Mouse (Mus musculus) embryonic facial prominence, embryonic 14.5 days (tissue): ENCODE measurements around the gene Txndc5. TPM values are rescaled to one million over a fixed set of nuclear protein-coding genes. Genes with fewer than 3 reads are reported as not detected.

Source experiments
- ATAC-seq: fragments of 200-750 bp; cut with Nextera tagmentation; 2 replicates; pipeline ENCODE4 v1.8.0; 2017; ENCODE audit warnings: low read depth, moderate number of reproducible peaks, moderate TSS enrichment
- DNase-seq: peaks from one replicate; pipeline ENCODE4 v3.0.0-alpha.2; 2015; ENCODE audit warnings: low spot score
- H3K27ac ChIP-seq: fragments of 300-500 bp; sonication (generic); replicated peaks from 2 replicates; pipeline ENCODE4 v1.5.1; 2014; ENCODE audit warnings: low read depth, mild to moderate bottlenecking, low read length, moderate library complexity
- H3K27me3 ChIP-seq: fragments of 300-500 bp; sonication (generic); replicated peaks from 2 replicates; pipeline ENCODE4 v1.6.1; 2014; ENCODE audit warnings: low read length; ENCODE audit not compliant: control insufficient read depth, insufficient read depth
- H3K36me3 ChIP-seq: fragments of 300-500 bp; sonication (generic); 2 replicates; pipeline ENCODE4 v1.6.1; 2014; ENCODE audit warnings: low read length, mixed read lengths; ENCODE audit not compliant: control insufficient read depth, insufficient read depth
- H3K4me1 ChIP-seq: fragments of 300-500 bp; sonication (generic); 2 replicates; pipeline ENCODE4 v1.6.1; 2014; ENCODE audit warnings: antibody characterized with exemption, low read length; ENCODE audit not compliant: control insufficient read depth, insufficient read depth
- H3K4me2 ChIP-seq: fragments of 300-500 bp; sonication (generic); 2 replicates; pipeline ENCODE4 v1.6.1; 2014; ENCODE audit warnings: low read depth, mild to moderate bottlenecking, low read length, moderate library complexity, mixed read lengths
- H3K4me3 ChIP-seq: fragments of 300-500 bp; sonication (generic); 2 replicates; pipeline ENCODE4 v1.5.1; 2014; ENCODE audit warnings: low read depth, mild to moderate bottlenecking, low read length
- H3K9ac ChIP-seq: fragments of 300-500 bp; sonication (generic); 2 replicates; pipeline ENCODE4 v1.6.1; 2014; ENCODE audit warnings: low read depth, mild to moderate bottlenecking, low read length, moderate library complexity, mixed read lengths
- H3K9me3 ChIP-seq: fragments of 300-500 bp; sonication (generic); 2 replicates; pipeline ENCODE4 v1.6.1; 2016; ENCODE audit warnings: low read length; ENCODE audit not compliant: control insufficient read depth
- WGBS: fragments of 180-500 bp; shearing (Covaris S2); extraction: QIAGEN DNeasy Blood & Tissue Kit; methylation state at CpG from one replicate; pipeline ENCODE4 v1.1.7; 2014; 5-methylcytosine and 5-hydroxymethylcytosine counted together
- polyA plus RNA-seq: library from polyadenylated mRNA; unstranded; fragments of >200 nt; fragmentation: Nextera tagmentation; extraction: Ambion mirVana; gene quantifications from 2 replicates; pipeline ENCODE4 v1.2.1, GENCODE M21; 2014

Gene Txndc5
- polyA plus RNA-seq, 1 experiment from 2014 or later = 336 TPM

DNA sequence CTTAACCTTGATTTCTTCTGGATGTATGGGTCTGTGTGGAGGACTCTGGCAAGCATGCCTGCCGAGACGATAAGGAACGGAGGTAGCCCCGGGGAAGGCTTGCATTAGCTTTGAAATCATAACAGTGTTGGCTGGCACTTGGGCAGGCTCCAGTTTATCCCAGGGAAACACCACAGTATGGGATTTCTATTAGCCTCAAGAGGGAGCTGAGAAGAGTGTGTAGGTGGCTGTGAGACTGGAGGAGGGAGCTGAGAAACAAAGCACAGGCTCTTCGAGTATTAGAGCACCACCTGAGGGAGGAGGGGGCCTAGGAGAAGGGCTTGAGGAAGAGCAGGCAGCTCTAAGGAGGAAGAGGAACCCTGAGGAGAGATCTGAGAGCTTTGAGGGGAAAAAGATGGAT, 57.7 kb downstream of the Txndc5 start:
- no peaks in the 10 kb centered on the region for H3K4me1 ChIP-seq
- no peaks in the 10 kb centered on the region for H3K27me3 ChIP-seq
- DNase-seq (no peak), ATAC-seq (no peak)
- no peaks in the 10 kb centered on the region for H3K36me3 ChIP-seq
- 60% methylated on average over 5 of the region's 5 CpGs for WGBS
- H3K9ac ChIP-seq = no peak overlapping the region
- H3K4me3 ChIP-seq = no peak overlapping the region
- no peaks in the 10 kb centered on the region for H3K9me3 ChIP-seq
- no peak overlapping the region for H3K27ac ChIP-seq
- no peak overlapping the region for H3K4me2 ChIP-seq

DNA sequence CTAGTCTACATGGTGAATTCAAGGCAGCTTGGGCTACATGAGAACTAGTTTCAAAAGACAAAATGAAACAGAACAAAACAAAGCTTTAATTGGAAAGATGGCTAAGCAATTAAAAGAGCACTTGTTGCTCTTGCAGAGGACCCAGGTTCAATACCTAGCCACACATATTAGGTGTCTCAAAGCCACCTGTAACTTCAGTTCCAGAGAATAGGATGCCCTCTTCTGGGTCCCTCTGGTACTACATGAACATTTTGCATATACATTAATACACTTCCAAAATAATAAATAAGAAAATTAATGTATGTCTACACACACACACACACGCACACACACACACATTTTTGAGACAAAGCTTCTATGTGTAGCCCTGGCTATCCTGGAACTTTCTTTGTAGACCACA, 65.2 kb downstream of the Txndc5 start:
- DNase-seq (no peak), ATAC-seq (no peak)
- Histone ChIP-seq H3K27ac (no peak overlapping the region), H3K9ac (no peak overlapping the region), H3K27me3 (no peaks in the 10 kb centered on the region), H3K36me3 (no peaks in the 10 kb centered on the region), H3K4me2 (no peak overlapping the region), H3K4me3 (no peak overlapping the region), H3K4me1 (no peaks in the 10 kb centered on the region), H3K9me3 (no peaks in the 10 kb centered on the region)
- 96% methylated on average over 1 of the region's 1 CpGs for WGBS

DNA sequence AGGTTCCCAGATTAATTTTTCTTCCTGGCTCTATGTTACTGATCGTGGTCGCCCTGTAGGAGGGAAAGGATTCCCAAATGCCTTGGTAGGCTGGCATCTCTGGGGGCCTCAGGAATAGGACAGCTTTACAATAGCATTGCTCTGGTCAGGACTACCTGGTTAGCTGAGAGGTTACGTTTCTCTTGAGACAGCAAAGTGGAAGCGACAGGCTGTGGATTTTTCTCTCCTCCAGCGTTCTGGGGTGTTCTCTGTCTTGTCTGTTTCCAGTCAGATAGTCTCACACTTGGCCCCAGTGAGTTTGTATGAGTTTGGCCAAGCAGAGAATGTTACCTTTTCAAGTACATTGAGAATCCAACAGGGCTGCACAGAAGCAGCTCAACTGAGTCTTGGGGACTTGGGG, 77.2 kb downstream of the Txndc5 start:
- no peak for ATAC-seq
- Histone ChIP-seq H3K4me1 (no peaks in the 10 kb centered on the region), H3K9ac (no peak overlapping the region), H3K27me3 (no peaks in the 10 kb centered on the region), H3K4me2 (no peak overlapping the region), H3K4me3 (no peak overlapping the region), H3K9me3 (no peaks in the 10 kb centered on the region), H3K36me3 (no peaks in the 10 kb centered on the region), H3K27ac (no peak overlapping the region)
- WGBS = 66% methylated on average over 5 of the region's 5 CpGs
- no peak for DNase-seq

Other genes with a start within 250 kb of the Txndc5 start
- gene Bmp6, start 183.7 kb downstream of the Txndc5 start, polyA plus RNA-seq = 3.7 and 3.9 TPM in 2 replicates
- 14.9 and 15.9 TPM in 2 replicates for gene Bloc1s5, start 106.3 kb upstream of the Txndc5 start, polyA plus RNA-seq
- 36.7 and 42.6 TPM in 2 replicates for gene Eef1e1, start 130.2 kb upstream of the Txndc5 start, polyA plus RNA-seq